Mouse (Mus musculus) kidney, postnatal 0 days (tissue): ENCODE data around the gene Ap1g1. TPM values are rescaled to one million over a fixed set of nuclear protein-coding genes. Genes with fewer than 3 reads are reported as not detected.

Experiments used
- ATAC-seq: fragments of 200-750 bp; cut with Nextera tagmentation; replicated peaks from 2 replicates; pipeline ENCODE4 v1.8.0; 2017; ENCODE audit warnings: low read depth, moderate number of reproducible peaks, moderate TSS enrichment, moderate library complexity; ENCODE audit not compliant: low FRiP score
- DNase-seq: peaks from one replicate; pipeline ENCODE4 v3.0.0-alpha.2; 2016; ENCODE audit warnings: low spot score
- H3K27ac ChIP-seq: fragments of 300-500 bp; sonication (generic); 2 replicates; pipeline ENCODE4 v1.5.1; 2014; ENCODE audit warnings: mild to moderate bottlenecking
- H3K27me3 ChIP-seq: fragments of 300-500 bp; sonication (generic); 2 replicates; pipeline ENCODE4 v1.6.1; 2014; ENCODE audit warnings: low read length, mixed read lengths; ENCODE audit not compliant: insufficient read depth
- H3K36me3 ChIP-seq: fragments of 300-500 bp; sonication (generic); 2 replicates; pipeline ENCODE4 v1.6.1; 2014; ENCODE audit warnings: low read length, mixed read lengths; ENCODE audit not compliant: insufficient read depth
- H3K4me1 ChIP-seq: fragments of 300-500 bp; sonication (generic); replicated peaks from 2 replicates; pipeline ENCODE4 v1.6.1; 2014; ENCODE audit warnings: antibody characterized with exemption, low read length, mixed read lengths; ENCODE audit not compliant: insufficient read depth
- H3K4me2 ChIP-seq: fragments of 300-500 bp; sonication (generic); 2 replicates; pipeline ENCODE4 v1.6.1; 2014; ENCODE audit warnings: mild to moderate bottlenecking, low read length, moderate library complexity, mixed read lengths
- H3K4me3 ChIP-seq: fragments of 300-500 bp; sonication (generic); replicated peaks from 2 replicates; pipeline ENCODE4 v1.5.1; 2014; ENCODE audit warnings: low read depth, low read length
- H3K9ac ChIP-seq: fragments of 300-500 bp; sonication (generic); 2 replicates; pipeline ENCODE4 v1.6.1; 2014; ENCODE audit warnings: low read depth, low read length
- H3K9me3 ChIP-seq: fragments of 300-500 bp; sonication (generic); replicated peaks from 2 replicates; pipeline ENCODE4 v1.6.1; 2016; ENCODE audit warnings: low read length, inconsistent platforms, mixed read lengths
- CTCF ChIP-seq: IDR thresholded peaks from 2 replicates; pipeline ENCODE4 v1.5.1; 2016; ENCODE audit warnings: antibody characterized with exemption, low read depth, mild to moderate bottlenecking, moderate library complexity
- WGBS: fragments of 180-500 bp; shearing (Covaris S2); extraction: QIAGEN DNeasy Blood & Tissue Kit; methylation state at CpG from one replicate; pipeline ENCODE4 v1.1.7; 2014; 5-methylcytosine and 5-hydroxymethylcytosine counted together
- polyA plus RNA-seq: library from polyadenylated mRNA; unstranded; fragments of >200 nt; fragmentation: Nextera tagmentation; extraction: Ambion mirVana; gene quantifications from 2 replicates; pipeline ENCODE4 v1.2.1, GENCODE M21; 2015

Gene Ap1g1
- polyA plus RNA-seq, result 36.0 and 38.2 TPM in 2 replicates

DNA sequence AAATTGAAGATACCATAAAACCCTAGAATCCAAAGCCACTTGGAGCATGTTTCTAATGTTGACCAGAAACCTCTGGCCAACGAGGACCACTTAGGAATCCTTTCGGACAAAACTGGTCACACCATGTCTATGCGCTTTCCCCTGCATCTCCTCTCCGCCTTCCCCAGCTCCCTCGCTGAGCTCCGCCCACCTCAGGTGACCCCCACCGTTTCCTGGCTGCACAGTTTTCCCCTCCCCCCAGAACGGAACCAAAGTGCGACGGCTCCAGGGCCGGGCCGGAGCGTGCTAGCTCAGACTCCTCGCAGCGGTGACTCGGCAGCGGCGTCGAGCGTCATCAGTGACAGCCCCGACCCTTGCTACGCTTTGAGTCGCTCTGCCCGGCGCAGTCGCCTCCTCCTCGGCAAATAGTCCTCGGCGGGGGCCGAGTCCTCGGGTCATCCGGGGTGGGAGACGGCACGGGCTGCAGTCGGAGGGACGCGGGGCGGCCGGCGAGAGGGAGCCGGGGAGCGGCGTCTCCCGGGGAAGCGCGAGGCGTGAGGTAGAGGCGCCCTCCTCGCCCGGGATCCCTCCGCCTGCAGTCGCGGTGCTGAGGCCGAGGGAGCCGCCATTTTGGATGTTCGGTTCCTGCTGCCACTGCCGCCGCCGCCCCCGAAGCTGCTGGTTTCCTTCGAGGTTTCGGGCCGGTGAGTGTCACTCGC lies at the start of gene Ap1g1:
TSS of gene Ap1g1 (plus strand) at position 275 of the 698 bp plus-strand sequence.
- Histone ChIP-seq H3K4me2 (peak within 1 kb of the TSS; percentile 83), H3K9me3 (no peaks in the 10 kb centered on the region), H3K36me3 (no peaks in the 10 kb centered on the region), H3K9ac (peak within 1 kb of the TSS; percentile 93), H3K4me1 (peaks cover 7% of the 10 kb centered on the region; the same call in 1 of the 2 replicates), H3K27me3 (no peaks in the 10 kb centered on the region), H3K27ac (peak within 1 kb of the TSS; percentile 97), H3K4me3 (peak within 1 kb of the TSS; percentile 89)
- DNase-seq (peak; percentile 98), ATAC-seq (peak; percentile 99)
- no peak for TF ChIP-seq CTCF
- under 1% methylated on average over 59 of the region's 64 CpGs for WGBS

DNA sequence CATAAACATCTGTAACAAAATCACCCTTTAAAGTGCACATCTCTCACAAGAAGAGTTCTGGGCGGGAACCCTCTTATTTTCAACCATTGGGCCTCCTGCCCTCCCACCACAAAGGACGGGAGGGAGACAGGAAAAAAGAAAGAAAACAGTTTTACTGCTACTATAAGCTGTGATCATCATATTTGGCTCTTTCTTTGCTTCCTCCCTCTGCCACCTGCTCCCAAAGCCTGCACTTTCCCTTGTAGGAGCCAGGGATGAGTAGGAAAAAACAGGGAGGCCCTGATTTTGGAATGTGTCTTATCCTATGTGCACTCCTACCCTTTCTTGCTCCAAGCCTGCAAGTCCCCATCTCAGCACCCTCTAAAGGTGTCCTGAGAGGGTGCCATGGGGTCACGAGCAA lies 47.3 kb upstream of the Ap1g1 start:
- peaks cover 4% of the 10 kb centered on the region; the same call in 1 of the 2 replicates for H3K4me1 ChIP-seq
- no peak overlapping the region for H3K9ac ChIP-seq
- no peak overlapping the region for H3K4me3 ChIP-seq
- DNase-seq, result no peak
- WGBS, result 67% methylated on average over 3 of the region's 3 CpGs
- no peaks in the 10 kb centered on the region for H3K27me3 ChIP-seq
- no peak for ATAC-seq
- H3K9me3 ChIP-seq, result no peaks in the 10 kb centered on the region
- H3K4me2 ChIP-seq, result no peak overlapping the region
- no peak overlapping the region for H3K27ac ChIP-seq
- peaks cover 31% of the 10 kb centered on the region; the same call in 1 of the 2 replicates for H3K36me3 ChIP-seq
- TF ChIP-seq CTCF, result no peak

DNA sequence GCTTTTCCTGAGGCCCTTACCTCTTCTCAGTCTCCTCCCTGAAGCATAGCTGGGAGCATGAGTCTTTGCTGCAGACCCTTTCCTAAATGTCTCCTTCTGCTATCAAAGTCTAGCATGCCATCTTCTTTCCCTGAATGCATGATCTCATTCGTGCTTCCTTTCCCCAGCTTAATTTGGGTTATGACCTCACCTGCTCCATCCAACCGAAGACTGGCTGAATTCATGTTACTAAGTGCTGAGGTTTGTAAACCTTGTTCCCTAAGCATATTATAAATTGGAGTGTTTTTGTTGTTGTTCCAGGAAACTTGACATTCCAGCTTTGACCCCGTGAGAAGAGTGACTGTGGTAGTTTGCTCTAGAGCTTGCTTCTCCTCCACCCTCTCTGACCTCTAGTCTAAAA lies 44.3 kb upstream of the Ap1g1 start:
- Histone ChIP-seq H3K9ac (no peak overlapping the region), H3K4me1 (peaks cover 15% of the 10 kb centered on the region; the same call in 1 of the 2 replicates), H3K9me3 (no peaks in the 10 kb centered on the region), H3K4me2 (no peak overlapping the region), H3K36me3 (peaks cover 29% of the 10 kb centered on the region; the same call in 1 of the 2 replicates), H3K4me3 (no peak overlapping the region), H3K27ac (no peak overlapping the region), H3K27me3 (no peaks in the 10 kb centered on the region)
- TF ChIP-seq CTCF, result no peak
- no peak for DNase-seq
- WGBS, result 83% methylated on average over 3 of the region's 3 CpGs
- ATAC-seq, result no peak

DNA sequence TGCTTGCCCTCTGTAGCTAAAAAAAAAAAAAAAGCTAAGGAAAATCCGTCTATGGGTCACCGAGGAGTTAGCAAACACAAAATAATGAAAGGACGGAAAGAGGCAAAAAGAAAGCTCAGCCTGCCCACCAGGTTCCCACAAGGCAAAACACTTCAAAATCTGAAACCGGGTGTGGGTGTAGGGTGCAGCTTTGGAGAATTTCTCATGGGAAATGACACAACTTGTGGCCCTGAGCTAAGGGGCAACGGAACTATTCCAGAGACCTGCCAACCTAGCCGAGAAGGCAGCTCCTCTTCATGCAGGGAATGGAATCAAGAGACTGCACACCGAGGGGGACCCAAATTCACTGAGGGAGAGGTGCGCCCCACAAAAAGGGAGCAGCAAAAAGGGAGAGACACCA lies 41.5 kb upstream of the Ap1g1 start:
- ATAC-seq (no peak; the same call in 1 of the 2 replicates), DNase-seq (no peak)
- TF ChIP-seq CTCF, result no peak
- Histone ChIP-seq H3K4me2 (peak overlapping the region; percentile 94), H3K4me3 (peak overlapping the region; percentile 96), H3K27me3 (no peaks in the 10 kb centered on the region), H3K4me1 (peaks cover 15% of the 10 kb centered on the region; the same call in 1 of the 2 replicates), H3K9ac (peak overlapping the region; percentile 98), H3K27ac (peak overlapping the region; percentile 85), H3K36me3 (peaks cover 22% of the 10 kb centered on the region; the same call in 1 of the 2 replicates), H3K9me3 (no peaks in the 10 kb centered on the region)
- 7% methylated on average over 8 of the region's 8 CpGs for WGBS

DNA sequence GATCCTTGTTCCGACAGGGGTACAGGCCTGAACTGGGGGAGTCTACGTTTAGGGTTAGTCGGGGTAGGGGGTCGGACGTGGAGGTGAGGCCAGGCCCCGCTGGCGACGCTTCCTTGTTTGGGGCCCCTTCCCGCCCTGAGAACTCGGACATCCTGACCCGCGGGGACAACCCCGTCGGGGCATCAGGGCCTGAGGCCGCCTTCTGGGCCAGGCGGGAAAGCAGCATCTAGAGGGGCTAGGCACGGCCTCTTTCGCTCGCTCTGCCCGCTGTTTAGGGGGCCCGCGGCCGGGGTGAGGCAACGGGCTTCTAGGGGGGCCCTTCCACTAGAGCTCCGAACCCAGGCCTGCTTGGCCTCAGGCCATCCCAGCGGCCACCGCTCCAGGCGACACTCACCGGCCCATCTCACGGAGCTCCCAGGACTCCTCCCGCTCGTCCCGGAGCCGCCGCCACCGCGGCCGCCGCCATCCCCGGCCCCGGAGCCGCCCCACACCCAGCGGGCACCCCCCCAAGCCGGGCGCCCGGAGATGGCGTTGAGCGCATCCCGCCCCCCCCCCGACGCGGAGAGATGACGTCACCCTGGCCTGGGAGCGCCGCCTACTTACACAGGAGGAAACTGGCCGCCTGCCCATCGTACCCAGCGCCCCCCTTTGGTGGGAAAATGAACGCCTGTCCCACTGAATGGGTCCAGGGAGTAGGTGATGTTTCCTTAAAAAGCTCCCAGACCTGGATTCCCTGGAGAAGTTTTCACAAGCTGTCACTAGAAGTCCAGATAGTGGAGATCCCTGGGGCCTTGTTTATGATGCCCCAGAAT lies 40.9 kb upstream of the Ap1g1 start, which contains the start of gene Atxn1l:
TSS of gene Atxn1l (minus strand) at position 503 of the 812 bp plus-strand sequence.
- peak within 1 kb of the TSS; percentile 94 for H3K4me2 ChIP-seq
- peak within 1 kb of the TSS; percentile 96 for H3K4me3 ChIP-seq
- whole genome bisulfite sequencing, result under 1% methylated on average over 54 of the region's 59 CpGs
- ATAC-seq (peak; percentile 91), DNase-seq (peak; percentile 88)
- peaks cover 15% of the 10 kb centered on the region; the same call in 1 of the 2 replicates for H3K4me1 ChIP-seq
- peak; percentile 73 for TF ChIP-seq CTCF
- peaks cover 18% of the 10 kb centered on the region; the same call in 1 of the 2 replicates for H3K36me3 ChIP-seq
- H3K27ac ChIP-seq, result peak within 1 kb of the TSS; percentile 85
- no peaks in the 10 kb centered on the region for H3K9me3 ChIP-seq
- H3K9ac ChIP-seq, result peak within 1 kb of the TSS; percentile 98
- no peaks in the 10 kb centered on the region for H3K27me3 ChIP-seq

DNA sequence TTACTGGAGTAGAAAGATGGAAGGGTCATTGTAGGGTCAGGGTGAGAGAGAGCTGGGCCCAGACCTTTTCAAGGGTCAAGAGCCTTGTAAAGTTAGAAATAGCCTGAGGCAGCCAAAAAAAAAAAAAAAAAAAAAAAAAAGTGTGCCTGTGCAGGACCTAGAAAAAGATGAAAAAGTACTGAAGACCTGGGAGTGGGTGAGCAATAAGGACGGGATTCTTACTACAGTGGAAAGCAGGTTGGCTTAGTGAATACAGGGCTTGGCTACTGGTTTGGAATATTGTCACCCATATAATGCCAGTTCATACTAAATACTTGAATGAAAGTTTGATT lies 40.3 kb upstream of the Ap1g1 start:
- TF ChIP-seq CTCF, result no peak
- H3K4me1 ChIP-seq, result peaks cover 15% of the 10 kb centered on the region; the same call in 1 of the 2 replicates
- no peaks in the 10 kb centered on the region for H3K27me3 ChIP-seq
- H3K36me3 ChIP-seq, result 0 out of 2 replicates have a peak, but pooled peaks cover 13% of the 10 kb centered on the region
- no peaks in the 10 kb centered on the region for H3K9me3 ChIP-seq
- no peak overlapping the region for H3K27ac ChIP-seq
- H3K4me2 ChIP-seq, result peak overlapping the region; percentile 94
- WGBS, result 72% methylated on average over 1 of the region's 1 CpGs
- ATAC-seq (no peak), DNase-seq (no peak)
- H3K4me3 ChIP-seq, result peak overlapping the region; percentile 96
- peak overlapping the region; percentile 98 for H3K9ac ChIP-seq
